Mouse (Mus musculus): Measurements from ENCODE around the gene Efcc1. TPM values are rescaled to one million over a fixed set of nuclear protein-coding genes. Genes with fewer than 3 reads are reported as not detected.

Gene Efcc1
- 1.8 and 2.3 TPM in 2 replicates for polyA plus RNA-seq (2015; fragmentation: Nextera tagmentation; extraction: Ambion mirVana)

DNA sequence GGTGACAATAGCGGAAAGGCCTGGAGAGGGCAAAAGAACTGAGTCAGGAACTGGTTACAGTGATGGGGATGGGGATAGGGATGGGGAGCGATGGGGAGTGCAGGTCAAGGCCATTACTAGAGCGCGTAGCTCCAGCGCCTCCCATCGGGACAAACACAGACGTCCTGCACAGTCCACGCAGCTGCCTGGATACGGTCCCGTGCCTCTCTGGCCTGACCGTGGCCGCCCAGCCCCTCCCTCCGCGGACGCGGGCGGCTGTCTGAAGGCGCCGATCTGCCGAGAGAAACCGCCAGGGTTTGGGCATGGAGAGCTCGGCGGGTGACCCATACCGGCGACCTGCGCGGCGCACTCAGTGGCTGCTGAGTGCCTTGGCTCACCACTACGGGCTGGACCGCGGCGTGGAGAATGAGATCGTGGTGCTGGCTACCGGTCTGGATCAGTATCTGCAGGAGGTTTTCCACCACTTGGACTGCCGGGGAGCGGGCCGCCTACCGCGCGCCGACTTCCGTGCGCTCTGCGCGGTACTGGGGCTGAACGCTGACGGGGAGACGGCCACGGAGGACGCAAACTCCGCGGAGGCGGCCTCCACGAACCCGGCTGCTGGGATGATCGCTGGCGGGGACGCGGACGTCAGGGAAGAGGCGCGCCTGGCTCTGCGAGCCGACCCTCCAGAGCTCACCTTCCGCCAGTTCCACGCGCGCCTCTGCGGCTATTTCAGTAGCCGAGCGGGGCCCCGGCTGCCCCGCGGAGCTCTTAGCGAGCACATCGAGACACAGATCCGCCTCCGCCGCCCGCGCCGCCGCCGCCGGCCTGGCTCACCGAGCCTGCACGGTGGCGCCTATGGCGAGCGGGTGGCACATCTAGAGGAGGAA lies at the start of gene Efcc1:
Gene Efcc1, plus strand, starts transcription at position 279 of the 872 bp plus-strand sequence.
- Histone ChIP-seq H3K9ac (replicated peaks; ENCODE audit: low read depth, low read length) (peak within 1 kb of the TSS; percentile 57), H3K4me3 (replicated peaks; ENCODE audit: low read length) (peak within 1 kb of the TSS; percentile 63), H3K27ac (ENCODE audit: low read length) (peak within 1 kb of the TSS; percentile 14), H3K27me3 (replicated peaks; ENCODE audit: control insufficient read depth, insufficient read depth, low read length) (peaks cover 52% of the 10 kb centered on the region), H3K36me3 (ENCODE audit: control insufficient read depth, insufficient read depth) (no peaks in the 10 kb centered on the region), H3K9me3 (ENCODE audit: control insufficient read depth, low read length) (no peaks in the 10 kb centered on the region), H3K4me2 (ENCODE audit: low read length) (peak within 1 kb of the TSS; percentile 90), H3K4me1 (replicated peaks; ENCODE audit: control insufficient read depth, insufficient read depth, low read length) (peaks cover 26% of the 10 kb centered on the region)
- ATAC-seq: peak; percentile 63
- whole genome bisulfite sequencing: under 1% methylated on average over 86 of the region's 90 CpGs

DNA sequence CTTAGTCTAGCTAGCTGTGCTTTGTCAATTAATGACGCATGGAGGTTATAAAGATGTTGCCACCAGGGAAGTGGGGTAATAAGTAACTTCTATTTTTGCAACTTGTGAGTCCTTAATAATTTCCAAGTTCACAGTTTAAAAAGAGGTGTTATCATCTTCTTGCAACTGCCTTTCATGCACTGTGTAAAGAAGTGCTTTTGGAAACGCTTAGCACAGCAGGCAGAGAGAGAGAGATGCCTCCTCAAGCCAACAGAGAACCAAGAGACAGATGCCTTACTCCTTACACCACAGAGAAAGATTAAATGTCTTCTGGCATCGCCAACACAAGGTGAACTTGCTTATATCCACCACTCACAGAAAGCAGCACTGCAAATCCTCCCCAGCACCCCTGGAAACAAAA lies 34.7 kb upstream of the Efcc1 start:
- ATAC-seq: no peak
- Histone ChIP-seq H3K27ac (ENCODE audit: low read length) (peak overlapping the region; percentile 45), H3K4me3 (replicated peaks; ENCODE audit: low read length) (no peak overlapping the region), H3K27me3 (replicated peaks; ENCODE audit: control insufficient read depth, insufficient read depth, low read length) (no peaks in the 10 kb centered on the region), H3K4me1 (replicated peaks; ENCODE audit: control insufficient read depth, insufficient read depth, low read length) (peaks cover 4% of the 10 kb centered on the region; the same call in 1 of the 2 replicates), H3K9ac (replicated peaks; ENCODE audit: low read depth, low read length) (no peak overlapping the region), H3K4me2 (ENCODE audit: low read length) (no peak overlapping the region), H3K9me3 (ENCODE audit: control insufficient read depth, low read length) (0 out of 2 replicates have a peak, but pooled peaks cover 2% of the 10 kb centered on the region), H3K36me3 (ENCODE audit: control insufficient read depth, insufficient read depth) (no peaks in the 10 kb centered on the region)
- 79% methylated on average over 3 of the region's 3 CpGs for whole genome bisulfite sequencing

DNA sequence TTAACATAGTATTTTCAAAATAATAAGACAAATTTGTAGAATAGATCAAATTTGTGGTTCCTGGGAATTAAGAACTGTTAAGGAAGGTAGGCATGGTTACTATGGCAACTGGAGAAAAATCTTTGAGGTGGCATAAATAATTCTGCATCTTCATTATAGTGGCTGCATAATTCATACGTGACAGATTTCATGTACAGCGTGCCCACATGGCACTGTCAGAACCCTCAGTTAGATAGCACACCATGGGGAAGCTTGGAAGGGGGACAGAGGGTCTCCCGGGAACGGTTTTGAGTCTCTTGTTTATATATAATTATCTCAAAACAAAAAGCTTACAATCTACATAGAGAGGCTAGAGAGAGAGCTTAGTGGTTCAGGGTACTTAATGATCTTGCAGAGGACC lies 34.1 kb upstream of the Efcc1 start:
- H3K4me1 ChIP-seq (replicated peaks; ENCODE audit: control insufficient read depth, insufficient read depth, low read length): peaks cover 4% of the 10 kb centered on the region; the same call in 1 of the 2 replicates

DNA sequence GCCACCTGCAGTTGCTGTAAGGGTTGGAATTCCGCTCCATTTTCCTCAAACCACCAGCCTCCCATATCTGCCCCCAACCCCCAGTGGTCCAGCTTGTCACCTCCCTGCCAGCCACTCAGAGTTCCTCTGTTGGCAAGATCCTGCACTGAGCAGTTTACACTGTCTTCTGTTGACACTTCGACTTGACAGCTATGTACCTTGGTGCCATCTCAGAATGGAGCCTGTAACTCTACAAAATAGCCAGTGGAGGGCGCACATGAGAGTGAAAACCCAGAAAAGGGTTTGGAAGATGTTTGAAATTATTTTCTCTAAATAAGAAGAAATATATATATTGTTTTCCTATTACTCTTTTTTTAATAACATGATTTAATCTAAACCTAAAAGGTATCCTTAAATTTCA lies 24.4 kb upstream of the Efcc1 start:
- no peak overlapping the region for H3K4me2 ChIP-seq (ENCODE audit: low read length)
- H3K4me1 ChIP-seq (replicated peaks; ENCODE audit: control insufficient read depth, insufficient read depth, low read length): no peaks in the 10 kb centered on the region
- WGBS: 46% methylated on average over 3 of the region's 3 CpGs
- H3K36me3 ChIP-seq (ENCODE audit: control insufficient read depth, insufficient read depth): no peaks in the 10 kb centered on the region
- H3K27me3 ChIP-seq (replicated peaks; ENCODE audit: control insufficient read depth, insufficient read depth, low read length): no peaks in the 10 kb centered on the region
- H3K9ac ChIP-seq (replicated peaks; ENCODE audit: low read depth, low read length): no peak overlapping the region
- H3K9me3 ChIP-seq (ENCODE audit: control insufficient read depth, low read length): no peaks in the 10 kb centered on the region
- H3K27ac ChIP-seq (ENCODE audit: low read length): no peak overlapping the region
- H3K4me3 ChIP-seq (replicated peaks; ENCODE audit: low read length): no peak overlapping the region
- no peak for ATAC-seq

More for the DNA sequence above, 34.1 kb upstream of the Efcc1 start:
- Histone ChIP-seq H3K36me3 (ENCODE audit: control insufficient read depth, insufficient read depth) (no peaks in the 10 kb centered on the region), H3K4me2 (ENCODE audit: low read length) (no peak overlapping the region), H3K4me3 (replicated peaks; ENCODE audit: low read length) (no peak overlapping the region), H3K9me3 (ENCODE audit: control insufficient read depth, low read length) (0 out of 2 replicates have a peak, but pooled peaks cover 2% of the 10 kb centered on the region), H3K27me3 (replicated peaks; ENCODE audit: control insufficient read depth, insufficient read depth, low read length) (no peaks in the 10 kb centered on the region), H3K9ac (replicated peaks; ENCODE audit: low read depth, low read length) (no peak overlapping the region), H3K27ac (ENCODE audit: low read length) (no peak overlapping the region)
- WGBS: 66% methylated on average over 4 of the region's 4 CpGs
- peak; percentile 63; the same call in 1 of the 2 replicates for ATAC-seq

DNA sequence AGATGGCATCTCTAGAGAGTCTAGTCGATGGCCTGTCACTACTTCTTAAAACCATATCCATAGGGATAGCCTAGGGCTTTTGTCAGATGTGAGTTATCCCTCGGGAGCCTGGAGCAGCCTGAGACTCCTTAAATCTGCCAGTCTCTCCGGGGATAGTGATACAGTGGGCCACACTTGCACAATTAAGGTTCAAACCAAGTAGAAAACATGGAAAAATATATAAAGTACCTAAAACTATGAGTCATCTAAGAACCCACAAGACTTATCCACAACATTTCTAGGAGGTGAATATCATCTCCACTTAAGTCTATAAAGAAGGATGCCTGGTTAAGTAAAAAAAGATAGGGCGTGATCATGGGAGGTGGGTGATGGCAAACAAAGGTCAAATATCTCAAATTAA lies 18.4 kb upstream of the Efcc1 start:
- Histone ChIP-seq H3K9ac (replicated peaks; ENCODE audit: low read depth, low read length) (no peak overlapping the region), H3K4me3 (replicated peaks; ENCODE audit: low read length) (no peak overlapping the region), H3K27me3 (replicated peaks; ENCODE audit: control insufficient read depth, insufficient read depth, low read length) (no peaks in the 10 kb centered on the region), H3K36me3 (ENCODE audit: control insufficient read depth, insufficient read depth) (no peaks in the 10 kb centered on the region), H3K4me1 (replicated peaks; ENCODE audit: control insufficient read depth, insufficient read depth, low read length) (no peaks in the 10 kb centered on the region), H3K9me3 (ENCODE audit: control insufficient read depth, low read length) (no peaks in the 10 kb centered on the region), H3K27ac (ENCODE audit: low read length) (no peak overlapping the region), H3K4me2 (ENCODE audit: low read length) (no peak overlapping the region)
- 89% methylated on average over 4 of the region's 4 CpGs for WGBS
- no peak for ATAC-seq

DNA sequence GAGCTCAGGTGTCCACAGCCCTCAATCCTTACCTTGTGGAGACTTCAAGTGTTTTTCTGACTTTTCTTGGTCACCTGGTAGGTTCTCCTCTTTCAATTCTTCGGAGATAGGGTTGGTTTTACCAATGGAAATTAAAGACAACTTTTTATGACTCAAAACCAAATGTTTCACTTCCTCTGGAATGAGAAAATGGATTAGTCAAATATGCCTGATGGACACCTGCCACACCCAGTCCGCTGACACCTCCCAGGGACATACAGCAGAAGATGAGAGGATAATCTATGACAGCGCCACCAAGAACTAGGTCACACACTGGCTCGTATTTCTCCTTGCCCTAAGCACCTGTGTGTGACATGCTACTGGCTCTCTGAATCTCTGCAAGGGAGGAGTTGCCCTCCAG lies 16.6 kb upstream of the Efcc1 start:
- 84% methylated on average over 4 of the region's 4 CpGs for WGBS
- no peak overlapping the region for H3K9ac ChIP-seq (replicated peaks; ENCODE audit: low read depth, low read length)
- no peak overlapping the region for H3K4me2 ChIP-seq (ENCODE audit: low read length)
- no peak for ATAC-seq
- no peak overlapping the region for H3K27ac ChIP-seq (ENCODE audit: low read length)
- no peaks in the 10 kb centered on the region for H3K27me3 ChIP-seq (replicated peaks; ENCODE audit: control insufficient read depth, insufficient read depth, low read length)
- no peaks in the 10 kb centered on the region for H3K4me1 ChIP-seq (replicated peaks; ENCODE audit: control insufficient read depth, insufficient read depth, low read length)
- no peak overlapping the region for H3K4me3 ChIP-seq (replicated peaks; ENCODE audit: low read length)
- no peaks in the 10 kb centered on the region for H3K9me3 ChIP-seq (ENCODE audit: control insufficient read depth, low read length)
- H3K36me3 ChIP-seq (ENCODE audit: control insufficient read depth, insufficient read depth): no peaks in the 10 kb centered on the region

DNA sequence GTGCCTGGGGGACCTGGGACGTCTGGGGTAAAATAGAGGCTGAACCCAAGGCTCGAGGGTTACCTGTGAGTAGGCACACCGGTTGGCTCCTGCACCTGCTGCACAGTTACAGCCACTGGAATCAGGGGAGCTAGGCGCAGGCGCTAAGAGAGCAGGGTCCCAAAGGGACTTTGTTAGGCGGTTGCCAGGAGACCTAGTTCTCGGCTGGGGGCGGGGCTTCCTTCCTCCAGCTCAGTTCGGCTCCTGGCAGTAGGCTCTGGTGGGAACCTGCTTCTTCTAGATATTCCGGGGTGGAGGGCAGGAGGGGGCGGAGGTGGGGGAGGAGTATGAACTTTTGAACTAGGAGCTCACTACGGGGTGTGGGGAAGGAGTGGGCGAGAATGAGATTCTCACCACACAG lies 8.0 kb upstream of the Efcc1 start:
- Histone ChIP-seq H3K27me3 (replicated peaks; ENCODE audit: control insufficient read depth, insufficient read depth, low read length) (no peaks in the 10 kb centered on the region), H3K4me3 (replicated peaks; ENCODE audit: low read length) (no peak overlapping the region), H3K27ac (ENCODE audit: low read length) (no peak overlapping the region), H3K36me3 (ENCODE audit: control insufficient read depth, insufficient read depth) (no peaks in the 10 kb centered on the region), H3K9me3 (ENCODE audit: control insufficient read depth, low read length) (no peaks in the 10 kb centered on the region), H3K4me2 (ENCODE audit: low read length) (no peak overlapping the region), H3K4me1 (replicated peaks; ENCODE audit: control insufficient read depth, insufficient read depth, low read length) (peaks cover 4% of the 10 kb centered on the region; the same call in 1 of the 2 replicates), H3K9ac (replicated peaks; ENCODE audit: low read depth, low read length) (no peak overlapping the region)
- 5% methylated on average over 13 of the region's 13 CpGs for WGBS
- peak; percentile 87 for ATAC-seq

DNA sequence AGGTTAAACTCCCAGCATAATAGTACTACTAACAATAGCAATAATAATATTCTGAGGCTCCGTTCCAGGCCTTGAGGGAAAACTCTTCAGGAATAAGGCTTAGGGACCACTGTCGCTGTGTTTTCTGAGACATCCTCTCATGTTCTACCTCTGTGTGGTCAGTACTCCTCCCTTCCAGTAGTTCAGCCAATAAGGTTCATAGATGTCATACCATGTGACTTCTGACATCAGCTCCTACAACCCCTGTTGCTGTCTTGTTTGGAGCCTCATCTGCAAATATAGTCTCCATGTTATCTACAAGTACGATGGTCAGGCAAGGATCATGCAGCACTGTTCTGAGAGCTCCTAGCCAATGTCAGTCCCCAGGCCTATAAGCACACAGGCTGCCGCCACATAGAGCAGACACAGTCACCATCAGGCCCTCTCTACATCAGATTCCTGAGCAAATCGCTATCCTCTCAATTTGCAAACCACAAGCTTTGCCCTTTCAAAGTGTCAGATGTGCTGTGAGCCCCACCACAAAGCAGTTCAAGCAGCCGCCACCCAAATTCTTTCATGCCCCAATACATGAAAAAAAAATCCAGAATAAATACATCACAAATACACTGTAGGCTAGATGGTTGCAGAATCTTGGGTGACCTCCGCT lies 5.3 kb upstream of the Efcc1 start:
- 74% methylated on average over 7 of the region's 7 CpGs for WGBS
- H3K27me3 ChIP-seq (replicated peaks; ENCODE audit: control insufficient read depth, insufficient read depth, low read length): peaks cover 14% of the 10 kb centered on the region
- H3K4me3 ChIP-seq (replicated peaks; ENCODE audit: low read length): no peak overlapping the region
- H3K9ac ChIP-seq (replicated peaks; ENCODE audit: low read depth, low read length): no peak overlapping the region
- H3K36me3 ChIP-seq (ENCODE audit: control insufficient read depth, insufficient read depth): no peaks in the 10 kb centered on the region
- H3K4me1 ChIP-seq (replicated peaks; ENCODE audit: control insufficient read depth, insufficient read depth, low read length): peaks cover 6% of the 10 kb centered on the region
- no peak for ATAC-seq
- H3K27ac ChIP-seq (ENCODE audit: low read length): no peak overlapping the region
- no peaks in the 10 kb centered on the region for H3K9me3 ChIP-seq (ENCODE audit: control insufficient read depth, low read length)
- no peak overlapping the region for H3K4me2 ChIP-seq (ENCODE audit: low read length)

DNA sequence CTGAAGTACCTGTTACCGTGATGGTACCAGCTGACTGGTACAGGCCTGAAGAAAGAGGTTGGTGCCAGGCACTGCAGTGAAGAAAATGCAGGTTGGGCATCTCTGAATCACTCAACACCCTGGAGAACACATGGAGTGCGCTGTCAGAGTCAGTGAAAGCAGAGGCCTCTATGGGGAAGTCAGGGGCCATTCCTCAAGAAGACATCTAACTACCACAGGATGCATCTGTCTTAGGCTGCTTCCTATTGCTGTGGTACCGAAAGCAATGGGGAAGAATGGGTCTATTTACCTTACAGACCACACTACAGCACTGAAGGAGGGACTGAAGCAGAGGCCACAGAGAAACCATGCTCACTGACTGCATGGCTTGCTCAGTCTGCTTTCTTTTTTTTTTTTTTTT lies 2.6 kb upstream of the Efcc1 start:
- Histone ChIP-seq H3K27ac (ENCODE audit: low read length) (no peak overlapping the region), H3K9me3 (ENCODE audit: control insufficient read depth, low read length) (no peaks in the 10 kb centered on the region), H3K4me3 (replicated peaks; ENCODE audit: low read length) (no peak overlapping the region), H3K4me1 (replicated peaks; ENCODE audit: control insufficient read depth, insufficient read depth, low read length) (peaks cover 26% of the 10 kb centered on the region), H3K9ac (replicated peaks; ENCODE audit: low read depth, low read length) (no peak overlapping the region), H3K4me2 (ENCODE audit: low read length) (no peak overlapping the region), H3K36me3 (ENCODE audit: control insufficient read depth, insufficient read depth) (no peaks in the 10 kb centered on the region), H3K27me3 (replicated peaks; ENCODE audit: control insufficient read depth, insufficient read depth, low read length) (peaks cover 40% of the 10 kb centered on the region)
- ATAC-seq: no peak
- 79% methylated on average over 3 of the region's 3 CpGs for WGBS
